Mouse (Mus musculus) activated CD4-positive, CD25-positive, alpha-beta regulatory T cell (primary cell): ENCODE measurements around the gene Tgfbr3. TPM values are rescaled to one million over a fixed set of nuclear protein-coding genes. Genes with fewer than 3 reads are reported as not detected.

Experiments used
- polyA plus RNA-seq, 2 experiments: library from polyadenylated mRNA; unstranded; fragments of 100-300 nt; shearing (Covaris generic); gene quantifications; one replicate each; pipeline ENCODE4 v1.2.1; 2017

The Tgfbr3 gene
- polyA plus RNA-seq: 10 to 100 TPM in 1 of 2 experiments, 1 to 10 TPM in 1; 7.2 to 23.4 TPM

DNA sequence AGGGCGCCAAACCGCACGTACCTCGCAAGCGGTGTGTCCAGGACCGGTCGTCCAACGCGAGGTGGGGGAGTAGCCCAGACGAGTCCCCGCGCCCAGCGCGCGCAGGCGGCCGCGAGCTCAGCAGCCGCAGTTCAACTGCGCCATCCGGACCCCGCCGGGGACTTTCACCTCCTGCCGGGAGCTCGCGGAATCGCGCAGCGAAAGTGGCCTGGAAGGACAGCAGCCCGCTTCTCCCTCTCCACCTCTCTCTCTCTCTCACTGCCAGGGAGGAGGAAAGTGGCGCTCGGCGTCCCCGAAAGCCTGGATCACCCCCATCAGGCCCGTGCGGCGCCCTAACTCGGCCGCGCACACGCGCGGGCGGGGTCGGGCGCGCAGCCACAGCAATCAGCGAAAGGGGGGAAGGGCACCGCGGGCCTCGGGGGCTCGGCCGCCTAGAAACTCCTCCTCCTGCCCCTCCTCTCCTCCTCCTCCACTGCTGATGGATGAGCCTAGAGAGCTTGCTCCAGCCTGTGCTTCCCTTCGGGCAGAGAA lies at the start of gene Tgfbr3:
Gene Tgfbr3 (minus strand): TSS at position 396 of the 531 bp plus-strand sequence.

DNA sequence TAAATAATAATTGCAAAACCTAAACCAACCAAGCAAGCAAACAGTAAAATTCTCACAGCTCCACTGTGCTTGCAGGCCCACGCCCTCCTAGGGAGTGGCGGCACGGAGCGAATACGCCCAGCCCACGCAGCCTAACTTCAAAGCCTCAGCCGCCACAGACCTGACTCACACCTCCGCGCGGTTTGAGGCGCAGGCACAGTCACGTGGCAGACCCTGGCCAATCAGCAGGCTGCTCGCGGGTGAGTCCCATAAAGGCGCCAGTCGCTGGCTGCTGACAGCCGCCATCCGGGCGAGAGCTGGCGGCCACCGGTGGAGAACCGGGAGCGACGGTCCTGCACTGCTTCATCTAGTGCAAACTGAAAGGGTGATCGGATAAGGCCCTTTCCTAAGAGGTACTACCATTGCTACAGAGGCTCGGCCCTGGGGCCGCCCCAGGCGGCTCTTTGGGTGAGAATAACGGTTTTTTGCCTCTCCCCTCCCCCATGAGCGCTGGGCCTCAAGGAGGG lies 41.5 kb upstream of the Tgfbr3 start, which contains the start of gene Brdt:
Gene Brdt (plus strand): TSS at position 244 of the 506 bp plus-strand sequence.

Other genes with a start within 250 kb of the Tgfbr3 start
- under 1 TPM; 0.43 to 0.87 TPM for gene Brdt, start 41.5 kb upstream of the Tgfbr3 start, polyA plus RNA-seq
- 1 to 10 TPM in 1 of 2 experiments, under 1 TPM in 1; 0.85 to 2.2 TPM for gene Ephx4, start 113.1 kb upstream of the Tgfbr3 start, polyA plus RNA-seq
- gene Lpcat2b, start 141.9 kb upstream of the Tgfbr3 start, polyA plus RNA-seq: not detected
- 1 to 10 TPM; 3.9 to 5.9 TPM for gene Btbd8, start 148.4 kb upstream of the Tgfbr3 start, polyA plus RNA-seq
- under 1 TPM; 0.39 TPM for gene Gm42669, start 218.0 kb upstream of the Tgfbr3 start, polyA plus RNA-seq
- gene 1700028K03Rik, start 245.1 kb upstream of the Tgfbr3 start, polyA plus RNA-seq: under 1 TPM; 0.13 to 0.37 TPM